Mouse (Mus musculus): ENCODE measurements at regions not wholly inside any gene's neighbourhood (a gene's known extent, or its start where the extent isn't known, plus 50 kb on each side); places are given as distances from the start of the nearest gene placed in this dataset.

DNA sequence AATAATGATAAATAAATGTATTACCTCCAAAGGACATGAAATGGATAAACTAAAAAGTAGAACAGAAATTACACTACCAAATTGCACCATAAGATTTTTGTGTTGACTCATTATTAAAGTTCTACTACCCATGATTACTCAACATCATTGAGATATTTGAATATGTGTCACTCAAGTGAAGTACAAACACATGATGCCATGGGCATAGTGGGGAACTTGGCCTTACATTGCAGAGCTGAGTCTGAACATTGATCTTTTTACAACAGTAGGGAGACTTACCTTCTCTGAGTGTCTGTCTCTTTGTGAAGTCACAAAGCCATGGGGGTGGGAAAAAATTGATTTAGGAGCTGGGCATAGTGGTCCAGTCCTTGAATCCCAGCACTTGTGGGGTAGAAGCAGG is 92.1 kb upstream of the Nsun6 start:
- TF ChIP-seq CTCF (IDR thresholded peaks at IDR 0.05; ENCODE audit: low read depth) (no peak), EP300 (IDR thresholded peaks at IDR 0.05; ENCODE audit: low read depth) (no peak)

All from liver, postnatal 0 days (tissue).